Mouse (Mus musculus) frontal cortex, postnatal 36 days (tissue): ENCODE data around the gene Tmem120a.
A peak's percentile ranks its signal among the peaks of the same experiment; 100 is the strongest.

Source experiments
- DNase-seq, 2 experiments: peaks; one replicate each; pipeline ENCODE4 v3.0.0; 2022; ENCODE audit warnings: low spot score in 2 of 2

The Tmem120a gene

GRCm38 (mm10) chr5:135710599-135711214 lies 33.5 kb downstream of the Tmem120a start:
- peak; percentile 38 to 59 for DNase-seq

- DNase-seq, result no peak
These were observed 34.5 kb downstream of the Tmem120a start for GRCm38 (mm10) chr5:135709716-135710115.

GRCm38 (mm10) chr5:135707855-135708254 lies 36.4 kb downstream of the Tmem120a start:
- DNase-seq, result no peak

- no peak for DNase-seq
These were observed 37.2 kb downstream of the Tmem120a start for GRCm38 (mm10) chr5:135707039-135707438.

- DNase-seq, result no peak
These were observed 38.9 kb downstream of the Tmem120a start for GRCm38 (mm10) chr5:135705383-135705782.

- DNase-seq, result no peak
These were observed 40.8 kb downstream of the Tmem120a start for GRCm38 (mm10) chr5:135703431-135703830.

GRCm38 (mm10) chr5:135702682-135703192 lies 41.5 kb downstream of the Tmem120a start:
- peak; percentile 72 to 82 for DNase-seq

GRCm38 (mm10) chr5:135702190-135702589 lies 42.1 kb downstream of the Tmem120a start:
- DNase-seq, result no peak

GRCm38 (mm10) chr5:135701601-135702000 lies 42.6 kb downstream of the Tmem120a start:
- no peak for DNase-seq

GRCm38 (mm10) chr5:135697711-135698111 lies 46.5 kb downstream of the Tmem120a start:
- DNase-seq, result no peak

GRCm38 (mm10) chr5:135695277-135695721 lies 48.9 kb downstream of the Tmem120a start:
- no peak for DNase-seq

- no peak for DNase-seq
These were observed 50.9 kb downstream of the Tmem120a start for GRCm38 (mm10) chr5:135693281-135693853.

GRCm38 (mm10) chr5:135691266-135691665 lies 53.0 kb downstream of the Tmem120a start:
- DNase-seq, result no peak

GRCm38 (mm10) chr5:135690401-135690800 lies 53.8 kb downstream of the Tmem120a start:
- no peak for DNase-seq
